Mouse (Mus musculus) B cell, adult (primary cell): ENCODE data around the gene Agr2. TPM values are rescaled to one million over a fixed set of nuclear protein-coding genes. Genes with fewer than 3 reads are reported as not detected.

Experiments
- total RNA-seq: library from RNA; stranded (reverse); gene quantifications from 4 replicates; pipeline ENCODE4 v1.2.4, GENCODE M21; 2023; ENCODE audit not compliant: inconsistent age

The Agr2 gene
- total RNA-seq, result not detected in 4 replicates

GRCm38 (mm10) chr12:35992711-35993110 lies at the start of gene Agr2:
TSS of gene Agr2 (plus strand) at chr12:35992907.

DNA sequence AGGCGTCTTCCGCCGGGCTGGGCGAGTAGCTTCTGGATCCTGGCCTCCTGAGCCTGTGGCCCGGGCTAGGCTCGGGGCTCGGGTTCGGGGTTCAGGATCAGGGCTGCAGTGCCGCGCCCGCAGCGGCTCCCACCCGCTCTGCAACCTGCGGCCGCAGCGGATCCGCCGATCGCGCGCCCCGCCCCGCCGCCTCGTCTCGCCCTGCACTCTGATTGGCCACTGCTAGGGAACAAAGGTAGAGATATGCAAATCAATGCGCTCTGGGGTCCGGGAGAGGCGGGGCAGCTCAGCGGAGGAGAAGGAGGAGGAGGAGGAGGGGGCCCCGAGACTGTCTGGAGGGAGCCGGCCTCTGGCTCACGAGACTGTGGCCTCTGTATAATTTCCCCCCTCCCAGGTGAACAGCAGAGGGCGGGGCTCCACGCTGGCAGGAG lies 49.7 kb downstream of the Agr2 start, which contains the start of gene Tspan13:
Tspan13 (minus strand) TSS at position 153 of the 431 bp plus-strand sequence.

Other genes starting within 250 kb of the Agr2 start
- gene Agr3, start 67.3 kb upstream of the Agr2 start, total RNA-seq, result not detected in 4 replicates
- gene Tspan13, start 49.6 kb downstream of the Agr2 start, total RNA-seq, result 148 to 157 TPM (median 154 TPM) in 4 replicates
- gene Ankmy2, start 164.2 kb downstream of the Agr2 start, total RNA-seq, result 23.5 to 26.4 TPM (median 24.2 TPM) in 4 replicates
- 99.9 to 107 TPM (median 102 TPM) in 4 replicates for gene Bzw2, start 165.2 kb downstream of the Agr2 start, total RNA-seq